Mouse (Mus musculus): Measurements from ENCODE around the gene Rpn2.
A peak's percentile ranks its signal among the peaks of the same experiment; 100 is the strongest.

Rpn2 gene

DNA sequence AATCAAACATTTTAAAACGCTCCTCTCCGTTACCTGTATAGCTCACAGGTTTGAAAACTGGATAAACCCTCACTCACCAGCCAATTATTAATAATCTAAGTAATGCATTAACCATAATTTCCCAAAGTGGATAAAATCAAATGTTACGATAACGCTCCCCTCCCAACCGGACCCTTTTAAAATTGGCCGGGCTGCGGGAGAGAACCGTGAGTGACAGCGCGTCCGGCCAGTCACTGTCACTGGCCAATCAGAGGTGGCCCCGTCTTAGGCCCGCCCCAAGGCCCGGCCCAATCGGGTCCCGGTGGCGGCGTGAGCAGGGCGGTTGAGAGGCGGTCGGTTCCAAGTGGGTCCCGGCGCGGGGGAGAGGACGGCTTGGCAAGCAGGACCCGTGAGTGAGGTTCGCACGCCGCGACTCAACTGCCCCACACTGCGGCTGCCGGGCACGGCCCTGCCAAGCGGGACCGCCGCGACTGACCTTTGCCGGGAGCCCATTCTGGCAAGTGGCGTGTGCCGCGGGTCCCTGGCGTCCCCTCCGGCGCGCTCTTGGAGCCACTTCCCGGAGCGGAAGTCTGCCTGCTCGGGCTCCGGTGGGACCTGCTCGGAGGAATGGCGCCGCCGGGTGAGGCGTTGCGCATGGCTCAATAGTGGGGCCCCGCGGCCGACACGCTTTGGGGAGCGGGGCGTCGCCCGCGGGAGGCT is at the start of gene Rpn2:
Gene Rpn2 (plus strand): TSS at position 301 of the 699 bp plus-strand sequence.
- peak; percentile 98 to 99 for DNase-seq (ENCODE audit: low spot score in 2 of 2)

DNA sequence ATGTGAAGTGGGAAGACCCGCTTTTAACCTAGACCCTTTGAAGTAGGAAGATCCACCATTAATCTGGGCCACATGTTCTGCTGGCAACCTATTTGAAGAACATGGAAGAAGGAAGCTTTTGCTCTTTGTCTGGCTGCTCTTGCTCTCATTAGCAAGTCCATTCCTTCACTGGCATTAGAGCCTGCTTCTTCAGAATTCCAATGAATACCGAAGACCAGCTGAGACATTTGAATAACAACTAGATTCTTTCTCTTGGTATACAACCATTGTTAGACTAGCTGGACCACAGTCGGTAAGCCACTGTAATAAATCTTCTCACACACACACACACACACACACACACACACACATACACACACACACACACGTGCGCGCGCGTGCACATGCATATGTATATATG is 42.9 kb upstream of the Rpn2 start:
- no peak for DNase-seq (ENCODE audit: low spot score in 2 of 2)

DNA sequence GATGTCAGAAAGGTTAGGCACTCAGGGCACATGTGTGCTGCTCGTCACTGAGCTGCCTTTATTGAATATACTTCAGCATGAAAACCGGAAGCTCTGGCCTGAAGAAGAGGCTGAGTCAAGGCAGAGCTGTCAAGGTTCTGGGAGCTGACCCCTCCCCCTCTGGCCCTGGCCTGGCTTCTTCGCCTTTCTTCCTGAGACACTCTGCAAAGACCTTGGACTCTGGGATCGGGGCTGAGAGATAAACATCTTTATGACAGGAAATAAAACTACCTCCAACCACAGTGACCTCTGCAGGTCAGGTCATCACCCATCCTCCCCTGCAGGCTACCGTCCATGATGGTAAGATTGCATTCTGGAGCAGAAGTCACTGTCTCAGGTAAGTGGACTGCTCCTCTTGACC is 33.8 kb upstream of the Rpn2 start:
- DNase-seq (ENCODE audit: low spot score in 2 of 2), result no peak

DNA sequence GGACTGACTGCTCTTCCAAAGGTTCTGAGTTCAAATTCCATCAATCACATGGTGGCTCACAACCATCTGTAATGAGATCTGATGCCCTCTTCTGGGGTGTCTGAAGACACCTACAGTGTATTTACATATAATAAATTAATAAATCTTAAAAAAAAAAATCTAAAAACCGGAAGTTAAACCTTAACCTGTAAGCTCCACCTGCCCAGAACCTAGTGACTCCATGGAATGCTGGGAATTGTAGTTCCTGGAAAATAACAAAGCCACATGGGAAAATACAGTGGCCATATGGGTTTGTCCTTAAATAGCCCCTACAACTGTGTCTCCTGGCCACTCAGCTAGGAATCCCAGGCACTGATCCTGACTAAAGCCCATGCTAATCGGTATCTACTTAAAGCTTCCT is 33.2 kb upstream of the Rpn2 start:
- no peak for DNase-seq (ENCODE audit: low spot score in 2 of 2)

DNA sequence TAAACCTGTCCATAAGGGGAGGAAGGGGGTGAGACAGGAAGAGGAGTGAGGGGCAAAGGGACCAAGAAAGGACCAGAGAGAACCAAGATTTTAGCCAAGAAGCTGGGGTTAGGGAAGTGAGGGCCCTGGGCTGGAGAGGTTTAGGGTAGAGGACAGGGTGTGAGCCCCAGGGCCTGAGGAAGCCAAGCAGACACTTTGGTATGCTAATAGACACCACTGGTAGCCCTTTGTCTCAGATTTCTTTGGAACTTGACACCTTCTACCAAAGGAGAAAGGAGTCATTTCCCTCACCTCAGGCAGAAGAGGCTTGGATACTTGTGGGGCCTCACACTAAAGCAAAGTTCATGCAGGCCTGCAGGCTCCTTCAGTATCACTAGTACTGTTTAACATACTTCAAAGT is 30.7 kb upstream of the Rpn2 start:
- DNase-seq (ENCODE audit: low spot score in 2 of 2), result no peak

DNA sequence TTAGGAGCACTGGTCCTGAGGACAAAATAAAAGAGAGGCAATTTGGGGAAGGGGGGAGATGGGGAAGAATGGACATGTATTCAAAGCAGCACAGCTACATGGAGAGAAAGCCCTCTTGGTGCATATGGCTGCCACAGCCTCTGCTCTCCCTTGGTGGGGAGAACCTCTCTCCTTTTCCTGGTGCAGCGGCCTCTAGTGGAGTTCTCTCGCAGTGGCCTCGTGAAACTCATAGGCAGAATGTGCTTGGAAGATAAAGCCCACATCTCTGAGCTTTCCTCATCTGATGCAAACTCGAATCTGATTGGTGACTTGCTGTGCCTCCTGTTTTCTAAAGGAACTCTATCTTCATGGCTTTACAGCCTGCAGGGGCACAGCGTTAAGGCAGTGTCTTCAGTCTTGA is 19.1 kb upstream of the Rpn2 start:
- peak; percentile 69 to 80 for DNase-seq (ENCODE audit: low spot score in 2 of 2)

DNA sequence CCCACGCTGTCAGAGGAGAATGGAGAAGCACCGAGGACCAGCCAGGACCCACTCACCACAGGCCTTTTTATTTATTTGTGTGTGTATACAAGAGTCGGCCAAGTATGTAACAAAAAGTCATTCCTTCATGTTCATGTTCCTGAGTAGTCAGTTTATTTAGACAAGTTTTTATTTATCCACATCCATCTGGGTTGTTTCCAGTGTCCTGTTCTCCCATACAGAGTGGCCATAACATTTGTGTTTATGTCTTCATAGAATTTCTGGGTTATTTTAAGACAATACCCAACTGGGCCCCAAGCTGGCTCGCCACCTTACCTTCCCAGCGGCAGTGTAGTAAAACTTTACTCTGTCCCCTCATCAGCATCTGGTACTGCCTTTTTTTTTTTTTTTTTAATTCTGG is 16.9 kb upstream of the Rpn2 start:
- DNase-seq (ENCODE audit: low spot score in 2 of 2), result no peak

DNA sequence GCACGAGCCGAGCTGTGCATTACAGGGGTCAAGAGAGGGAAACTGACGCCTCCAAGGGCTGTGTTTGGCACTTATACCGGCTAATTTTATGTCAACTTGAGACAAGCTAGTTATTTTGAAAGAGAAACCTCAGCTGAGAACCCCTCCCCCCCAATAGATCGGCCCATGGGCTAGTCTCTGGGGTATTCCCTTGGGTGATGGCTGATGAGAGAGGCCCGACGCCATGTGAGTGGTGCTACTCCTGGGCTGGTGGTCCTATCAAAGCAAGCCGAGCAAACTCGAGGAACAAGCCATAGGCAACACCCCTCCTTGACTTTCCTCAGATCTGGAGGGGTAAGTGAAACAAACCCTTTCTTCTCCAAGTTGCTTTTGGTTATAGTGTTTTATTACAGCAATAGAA is 16.3 kb upstream of the Rpn2 start:
- no peak for DNase-seq (ENCODE audit: low spot score in 2 of 2)

DNA sequence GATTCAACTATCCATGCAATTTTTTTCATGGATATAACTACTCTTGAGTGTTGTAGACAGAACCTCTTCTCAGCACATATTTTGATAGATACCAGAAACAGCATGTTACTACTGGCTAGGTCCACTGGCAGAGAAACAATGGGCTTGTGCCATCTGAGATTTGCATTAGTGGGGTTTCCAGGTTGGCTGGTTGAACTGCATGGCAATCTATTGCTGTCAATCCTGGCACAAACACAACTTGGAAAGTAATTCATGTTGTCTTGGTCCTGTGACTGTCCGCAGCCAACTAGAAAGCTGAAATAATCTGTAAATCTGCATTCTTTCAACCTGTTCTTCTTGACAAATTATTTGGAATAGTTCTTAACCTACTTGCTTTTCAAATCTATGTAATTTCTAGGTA is 15.7 kb upstream of the Rpn2 start:
- no peak for DNase-seq (ENCODE audit: low spot score in 2 of 2)

DNA sequence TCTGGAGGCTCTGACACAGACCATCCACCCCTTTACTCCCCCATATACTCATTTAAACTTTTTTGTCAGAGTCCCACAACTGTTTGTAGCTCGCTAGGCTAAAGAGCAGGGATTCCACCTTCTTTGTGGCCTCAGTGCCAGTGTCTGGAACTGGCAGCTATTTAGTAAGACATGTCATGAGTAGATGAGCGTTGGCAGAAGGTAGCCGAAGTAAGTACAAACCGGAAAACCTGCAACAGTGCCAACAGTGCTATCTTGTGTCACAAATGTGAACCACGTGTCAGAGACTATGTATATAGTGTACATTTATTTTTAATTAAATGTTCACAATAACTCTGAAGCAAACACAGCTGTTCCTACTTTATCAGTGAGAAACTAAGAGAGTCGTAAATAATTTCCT is 15.0 kb upstream of the Rpn2 start:
- DNase-seq (ENCODE audit: low spot score in 2 of 2), result no peak

DNA sequence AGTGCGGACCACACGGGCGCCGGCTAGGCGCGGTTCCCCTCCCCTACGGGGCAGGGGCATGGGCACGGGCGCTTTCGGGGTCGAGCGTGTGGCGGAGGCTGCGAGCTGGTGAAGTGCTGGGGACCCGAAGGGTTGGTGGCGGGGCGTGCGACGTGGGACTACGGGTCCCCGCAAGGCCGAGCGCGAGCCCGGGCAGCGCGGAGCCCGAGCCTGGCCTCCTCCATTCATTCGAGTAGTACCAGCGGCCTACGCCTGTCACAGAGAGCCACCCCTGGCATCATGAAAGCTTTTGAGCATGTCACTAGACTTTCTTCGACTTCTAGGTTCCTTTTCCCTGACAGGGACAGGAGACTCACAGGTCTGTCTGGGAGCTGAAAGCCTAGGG is 591 bp downstream of the Rpn2 start, which contains the start of gene Mroh8:
Gene Mroh8 (minus strand): TSS at position 134 of the 385 bp plus-strand sequence.
- DNase-seq (ENCODE audit: low spot score in 2 of 2), result peak in 1 of 2 experiments; percentile 67

DNA sequence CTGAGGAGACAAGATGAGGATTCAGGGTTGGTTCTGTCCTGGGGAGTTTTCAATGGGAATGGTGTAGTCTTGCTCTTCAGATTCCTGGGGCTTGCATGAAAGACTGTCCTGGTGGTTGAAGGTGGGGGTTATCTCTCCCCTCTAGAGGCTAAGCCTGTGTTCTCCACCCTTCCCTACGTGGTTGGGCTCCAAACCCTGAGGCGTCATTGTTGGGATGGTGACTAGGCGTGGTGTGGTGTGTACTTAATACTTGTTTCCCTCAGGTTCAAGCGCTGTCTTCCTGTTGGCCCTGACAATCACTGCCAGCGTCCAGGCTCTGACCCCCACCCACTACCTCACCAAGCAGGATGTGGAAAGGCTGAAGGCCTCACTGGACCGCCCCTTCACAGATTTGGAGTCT is 4.5 kb downstream of the Rpn2 start:
- DNase-seq (ENCODE audit: low spot score in 2 of 2), result no peak

DNA sequence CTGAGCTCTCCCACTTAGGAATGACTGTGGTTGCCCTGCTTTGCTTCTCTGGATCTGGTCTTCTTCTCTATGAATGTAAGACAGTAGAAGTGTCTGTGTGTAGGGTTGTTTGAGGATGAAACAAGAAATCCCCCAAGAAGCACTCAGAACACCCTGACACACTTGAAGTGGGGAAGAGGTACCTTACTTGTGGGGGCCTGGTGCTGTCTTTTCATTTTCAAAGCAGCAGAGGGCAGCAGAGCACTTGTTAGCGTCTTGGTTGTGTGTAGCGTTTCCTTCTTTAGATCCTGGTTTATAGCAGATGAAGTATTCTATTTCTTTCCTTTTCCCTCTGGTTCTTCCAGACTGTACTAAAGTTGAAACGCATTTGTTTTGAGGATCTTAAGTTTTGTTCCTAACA is 8.7 kb downstream of the Rpn2 start:
- DNase-seq (ENCODE audit: low spot score in 2 of 2), result peak; percentile 58 to 74

DNA sequence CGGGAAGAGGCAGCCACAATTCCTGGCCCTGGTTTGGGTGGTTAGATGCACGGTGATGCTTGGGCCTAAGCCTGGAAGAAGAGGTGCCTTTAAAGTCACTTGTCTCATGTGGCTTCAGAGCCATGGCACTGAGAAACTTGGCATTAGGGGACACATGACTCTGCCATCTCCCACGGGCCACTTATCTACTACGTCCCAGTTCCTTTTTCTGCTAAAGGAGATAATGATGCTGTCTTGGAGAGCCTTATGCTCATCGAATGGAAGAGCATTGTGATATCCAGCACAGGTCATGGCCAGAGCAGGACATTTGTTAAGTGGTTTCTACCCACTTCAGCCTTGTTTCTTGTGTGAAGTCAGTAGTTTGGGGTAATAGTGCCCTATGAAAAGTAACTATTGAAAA is 10.2 kb downstream of the Rpn2 start:
- no peak for DNase-seq (ENCODE audit: low spot score in 2 of 2)

DNA sequence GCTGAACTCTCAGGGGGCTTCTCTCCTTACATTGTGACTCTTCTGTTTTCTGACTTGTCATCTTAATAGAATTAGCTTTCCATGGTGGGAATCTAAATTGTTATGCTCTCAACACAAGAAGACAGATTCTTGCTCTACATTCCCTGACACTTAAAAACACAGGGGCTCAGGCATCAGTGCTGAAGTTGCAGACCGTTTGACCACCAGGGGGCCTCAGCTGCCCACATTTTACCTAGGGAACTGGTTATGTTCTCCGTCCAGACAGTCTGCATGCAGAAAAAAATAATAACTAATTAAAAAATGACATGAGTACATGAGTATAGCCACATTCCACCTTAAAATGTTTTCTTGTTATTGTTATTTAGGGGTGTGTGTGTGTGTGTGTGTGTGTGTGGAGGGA is 13.3 kb downstream of the Rpn2 start:
- DNase-seq (ENCODE audit: low spot score in 2 of 2), result peak; percentile 73 to 88

DNA sequence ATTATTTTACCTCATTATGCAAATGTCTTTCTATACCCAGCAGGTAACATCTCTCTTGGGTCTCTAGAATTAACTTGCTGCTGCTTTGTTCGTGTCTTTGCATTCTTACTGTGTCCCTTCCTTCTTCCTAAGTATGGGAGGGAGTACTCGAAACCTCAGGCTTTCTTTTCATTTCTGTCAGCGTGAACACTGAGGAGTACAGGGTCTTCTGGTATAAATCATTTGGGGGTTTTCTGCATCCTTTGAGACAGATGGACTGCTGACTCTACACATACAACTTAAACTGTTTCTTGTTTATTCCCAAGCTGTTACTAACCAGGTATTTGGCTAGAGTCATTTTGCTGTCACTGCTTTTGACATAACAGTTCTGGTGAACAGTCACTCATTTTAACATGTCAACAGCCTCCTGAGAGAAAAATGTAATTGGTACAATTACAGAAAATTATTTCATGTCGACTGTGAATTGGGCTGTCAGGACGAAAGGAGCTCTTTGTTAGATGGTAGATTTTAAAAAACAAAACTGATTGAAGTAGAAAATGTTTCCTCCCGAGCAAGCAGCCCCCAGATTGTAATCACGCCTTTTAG is 17.4 kb downstream of the Rpn2 start:
- no peak for DNase-seq (ENCODE audit: low spot score in 2 of 2)

DNA sequence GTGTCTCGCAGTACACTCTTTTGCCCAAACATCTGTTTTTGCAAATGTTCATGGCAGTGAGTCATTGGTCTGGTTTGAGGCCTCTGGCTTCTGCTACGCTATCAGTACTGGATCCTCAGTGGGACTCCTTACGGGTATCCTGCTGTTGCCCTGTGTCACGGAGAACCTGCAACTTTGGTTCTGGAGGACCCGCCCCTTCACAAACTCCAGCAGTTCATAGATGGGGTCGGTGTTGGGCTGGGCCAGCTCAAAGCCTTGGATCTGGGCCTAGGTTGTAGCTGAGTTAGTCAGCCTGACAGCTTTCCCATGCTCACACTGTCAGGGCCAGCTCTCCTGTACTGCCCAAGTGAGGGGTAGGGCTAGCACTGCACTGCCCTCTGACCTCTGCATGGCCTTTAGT is 21.2 kb downstream of the Rpn2 start:
- DNase-seq (ENCODE audit: low spot score in 2 of 2), result no peak

DNA sequence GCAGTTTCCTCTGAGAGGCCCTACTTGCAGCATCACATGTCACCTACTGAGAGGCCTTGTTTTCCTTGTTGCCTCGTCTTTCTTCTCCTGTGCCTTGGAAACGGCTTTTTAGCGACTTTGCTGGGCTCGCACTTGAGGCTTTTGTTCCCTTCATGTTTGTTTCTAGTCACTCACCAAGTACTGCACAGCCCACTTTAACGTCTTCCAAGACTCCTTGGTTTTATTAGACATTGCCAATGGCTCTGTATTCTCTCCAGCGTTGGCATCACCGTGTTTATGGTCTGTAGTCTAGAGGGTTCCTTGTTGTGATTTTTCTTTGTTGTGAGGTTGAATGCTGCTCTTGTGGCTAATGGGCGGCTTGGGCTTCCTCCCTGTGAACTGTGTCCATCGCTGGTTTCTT is 24.3 kb downstream of the Rpn2 start:
- DNase-seq (ENCODE audit: low spot score in 2 of 2), result peak; percentile 47 to 65

DNA sequence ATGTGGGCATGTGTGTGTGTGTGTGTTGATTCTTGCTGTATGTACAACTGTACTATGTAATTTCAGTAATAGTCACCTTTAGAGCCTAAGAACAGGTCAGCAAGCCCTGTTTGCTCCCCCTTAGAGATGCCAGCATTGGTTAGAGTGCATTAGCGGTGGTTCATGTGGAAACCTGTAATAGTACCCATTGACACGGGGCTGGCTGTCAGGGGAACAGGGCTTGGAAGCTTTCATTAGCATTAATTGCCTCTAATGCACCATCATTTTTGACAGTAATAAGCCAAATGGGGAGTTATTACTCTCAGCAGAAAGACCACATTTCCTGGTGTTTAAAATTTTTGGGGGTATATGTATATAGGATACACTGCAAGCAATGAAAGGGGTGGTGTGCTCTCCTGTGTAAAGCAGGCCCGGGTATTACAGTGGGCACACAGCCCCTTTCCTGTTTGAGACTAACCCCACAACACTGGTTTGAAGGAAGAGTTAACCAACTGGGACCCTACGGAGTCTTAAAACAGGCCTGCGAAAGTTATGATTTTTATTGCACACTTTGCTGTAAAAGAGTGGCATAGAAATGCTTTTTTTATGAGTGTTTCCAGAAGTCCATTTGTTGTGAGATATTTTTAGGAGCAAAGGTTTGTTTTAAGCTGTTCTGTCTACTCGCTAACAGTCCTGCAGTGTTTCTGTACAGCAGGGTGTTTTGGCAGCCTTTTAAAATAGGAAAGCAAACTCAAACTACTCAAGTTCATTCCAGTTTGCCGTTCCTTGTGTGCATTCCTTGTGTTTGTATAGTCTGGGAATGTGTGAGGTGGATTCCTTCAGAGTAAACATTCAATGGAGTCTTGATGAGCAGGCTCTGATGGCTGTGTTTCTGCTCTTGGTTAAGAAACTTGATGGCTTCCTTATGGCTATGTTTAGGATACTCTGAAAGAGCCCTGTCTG is 27.5 kb downstream of the Rpn2 start:
- no peak for DNase-seq (ENCODE audit: low spot score in 2 of 2)

DNA sequence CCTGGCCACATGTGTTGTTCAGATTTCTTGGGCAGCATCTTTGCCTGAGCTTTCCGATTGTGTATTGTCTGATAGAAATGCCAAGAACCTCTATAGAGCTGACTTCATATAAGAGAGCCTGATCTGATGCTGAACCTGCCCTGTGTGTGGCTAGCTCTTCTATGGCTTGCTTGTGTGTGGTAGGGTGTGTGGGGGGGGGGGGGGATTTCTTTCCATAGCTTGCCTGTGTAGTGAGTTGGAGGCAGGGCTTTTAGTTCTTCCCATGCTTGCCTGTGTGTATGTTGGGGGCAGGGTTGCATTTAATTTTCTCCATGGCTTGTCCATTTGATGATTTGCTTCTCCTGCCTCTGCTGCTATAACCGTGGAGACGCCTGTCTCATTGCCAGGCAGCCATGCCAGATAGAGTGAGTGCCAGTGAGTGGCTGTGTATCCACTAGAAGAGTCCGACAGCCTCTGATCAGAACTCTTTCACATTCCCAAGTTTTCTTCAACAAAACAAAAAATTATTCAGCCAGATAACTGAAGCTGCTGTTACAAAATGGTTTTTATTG is 29.0 kb downstream of the Rpn2 start:
- peak; percentile 65 to 67 for DNase-seq (ENCODE audit: low spot score in 2 of 2)

DNA sequence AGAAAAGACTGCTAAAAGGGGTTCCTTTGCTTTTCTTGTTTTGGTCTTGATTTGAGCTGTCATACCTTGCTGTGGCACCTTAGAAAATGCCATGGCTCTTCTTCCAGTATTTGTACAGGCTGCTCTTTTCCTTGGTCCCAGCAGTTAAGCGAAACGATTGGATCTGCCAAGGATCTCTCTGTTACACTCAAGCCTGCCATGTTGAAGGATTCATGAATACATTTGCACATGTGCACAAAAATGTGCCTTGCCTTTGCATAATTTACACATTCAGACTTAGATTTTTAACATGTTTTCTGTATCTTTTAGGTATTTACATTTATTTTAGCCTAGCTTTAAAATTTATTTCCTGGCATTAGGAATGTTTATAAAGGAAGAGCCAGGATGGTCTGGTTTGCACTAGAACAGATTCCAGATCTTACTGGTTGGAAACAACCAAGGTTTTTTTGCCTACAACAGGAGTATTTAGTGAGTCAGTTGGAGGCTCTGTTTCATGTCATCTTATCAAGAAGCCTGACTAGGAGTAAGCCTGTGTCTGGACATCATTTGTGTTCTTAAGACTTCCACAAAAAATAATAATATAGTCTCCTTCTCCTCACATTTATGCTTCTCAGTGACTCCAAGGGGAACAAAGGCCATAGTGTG is 29.6 kb downstream of the Rpn2 start:
- DNase-seq (ENCODE audit: low spot score in 2 of 2), result no peak

DNA sequence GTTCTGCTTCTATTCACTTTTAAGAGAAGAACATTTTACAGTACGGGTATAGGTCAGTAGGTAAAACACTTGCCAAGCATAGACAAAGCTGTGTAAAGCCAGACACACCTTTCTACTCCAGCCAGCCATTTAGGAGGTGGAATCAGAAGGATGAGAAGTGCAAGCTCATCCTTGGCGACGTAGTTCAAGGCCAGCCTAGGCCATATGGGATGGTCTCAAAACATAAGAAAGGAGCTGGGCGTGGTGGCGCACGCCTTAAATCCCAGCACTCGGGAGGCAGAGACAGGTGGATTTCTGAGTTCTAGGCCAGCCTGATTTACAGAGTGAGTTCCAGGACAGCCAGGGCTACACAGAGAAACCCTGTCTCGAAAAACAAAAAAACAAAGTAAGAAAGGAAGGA is 30.8 kb downstream of the Rpn2 start:
- no peak for DNase-seq (ENCODE audit: low spot score in 2 of 2)
